Mouse (Mus musculus): ENCODE measurements around the gene Tnfsf18. TPM values are rescaled to one million over a fixed set of nuclear protein-coding genes. Genes with fewer than 3 reads are reported as not detected.

Gene Tnfsf18
- total and polyA plus RNA-seq, 2 experiments, result not detected

DNA sequence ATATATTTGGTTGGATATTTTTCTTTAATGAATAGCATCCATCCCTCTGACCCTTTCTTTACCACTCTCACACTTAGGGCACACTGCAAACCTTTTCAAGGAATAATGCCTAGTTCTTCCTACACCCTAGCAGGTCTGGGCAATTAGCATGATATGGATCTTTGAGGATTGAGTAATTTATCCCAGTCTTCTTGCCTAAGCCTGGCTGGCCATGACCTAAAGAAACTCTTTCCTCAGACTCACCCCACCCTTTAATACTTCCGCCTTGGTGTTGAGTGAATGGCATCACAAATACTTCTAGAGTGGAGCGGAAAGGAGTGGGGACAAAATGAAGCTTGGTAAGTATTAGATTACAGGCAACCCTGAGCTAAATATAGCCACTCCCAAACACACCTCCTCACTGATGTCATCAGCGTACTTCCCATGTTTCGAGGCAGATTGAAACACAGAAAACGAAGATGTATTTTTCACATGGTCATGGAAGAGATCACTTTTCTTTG is 56.2 kb downstream of the Tnfsf18 start:
- no peaks in the 10 kb centered on the region for H3K36me3 ChIP-seq (ENCODE audit: control insufficient read depth, insufficient read depth, low read length)
- no peak for DNase-seq (ENCODE audit: extremely low read depth, low read depth, low spot score)
- 85% methylated on average over 5 of the region's 5 CpGs for WGBS

DNA sequence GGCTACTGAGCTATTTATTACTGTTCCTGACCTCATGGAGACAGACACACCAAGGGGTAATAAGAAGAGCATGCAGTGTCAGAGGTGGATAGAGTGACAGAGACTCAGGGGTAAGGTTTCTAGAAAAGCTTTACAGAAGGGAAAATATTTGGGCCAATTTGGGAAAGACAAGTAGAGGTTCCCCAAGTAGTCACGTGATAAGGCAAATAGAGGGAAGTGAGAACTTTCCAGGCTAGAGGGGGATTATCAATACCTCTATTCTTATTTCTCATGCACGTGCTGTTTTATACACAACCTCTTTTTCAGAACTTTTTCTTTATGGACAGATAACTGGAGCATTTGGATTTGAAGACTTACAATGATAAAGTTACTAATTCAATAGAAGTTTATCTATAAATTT is 57.6 kb downstream of the Tnfsf18 start:
- no peak overlapping the region for H3K27ac ChIP-seq (replicated peaks; ENCODE audit: insufficient read depth, low read depth, low read length)
- H3K4me1 ChIP-seq (ENCODE audit: control insufficient read depth, insufficient read depth, low read length), result no peaks in the 10 kb centered on the region
- H3K4me3 ChIP-seq (ENCODE audit: insufficient read depth, low read depth, low read length), result no peak overlapping the region
- DNase-seq (ENCODE audit: extremely low read depth, low read depth, low spot score), result no peak
- H3K9ac ChIP-seq (ENCODE audit: low read depth, low read length), result no peak overlapping the region
- no peak for TF ChIP-seq CTCF (IDR thresholded peaks at IDR 0.05; ENCODE audit: low read depth, low read length)
- TF ChIP-seq POLR2A (IDR thresholded peaks at IDR 0.05; ENCODE audit: extremely low read depth, insufficient read depth, low read length), result no peak
- no peaks in the 10 kb centered on the region for H3K27me3 ChIP-seq (ENCODE audit: control insufficient read depth, insufficient read depth, low read length)
- H3K36me3 ChIP-seq (ENCODE audit: control insufficient read depth, insufficient read depth, low read length), result no peaks in the 10 kb centered on the region
- H3K79me2 ChIP-seq (ENCODE audit: control insufficient read depth, insufficient read depth, low read length), result no peaks in the 10 kb centered on the region
- WGBS, result 75% methylated on average over 2 of the region's 2 CpGs

More for the DNA sequence above, 56.2 kb downstream of the Tnfsf18 start:
- Histone ChIP-seq H3K4me3 (ENCODE audit: insufficient read depth, low read depth, low read length) (no peak overlapping the region), H3K27me3 (ENCODE audit: control insufficient read depth, insufficient read depth, low read length) (no peaks in the 10 kb centered on the region), H3K79me2 (ENCODE audit: control insufficient read depth, insufficient read depth, low read length) (no peaks in the 10 kb centered on the region), H3K4me1 (ENCODE audit: control insufficient read depth, insufficient read depth, low read length) (no peaks in the 10 kb centered on the region), H3K27ac (replicated peaks; ENCODE audit: insufficient read depth, low read depth, low read length) (no peak overlapping the region), H3K9ac (ENCODE audit: low read depth, low read length) (no peak overlapping the region)
- no peak for TF ChIP-seq CTCF (IDR thresholded peaks at IDR 0.05; ENCODE audit: low read depth, low read length)
- TF ChIP-seq POLR2A (IDR thresholded peaks at IDR 0.05; ENCODE audit: extremely low read depth, insufficient read depth, low read length), result no peak

Other genes with a start within 250 kb of the Tnfsf18 start
- gene Prdx6, start 243.4 kb upstream of the Tnfsf18 start, total RNA-seq (2014; rRNA removed), result 413 and 458 TPM in 2 replicates
- gene Prdx6, start 243.4 kb upstream of the Tnfsf18 start, polyA plus RNA-seq (2012; rRNA removed), result 221 and 315 TPM in 2 replicates
- gene Tnfsf4, start 99.2 kb upstream of the Tnfsf18 start, total RNA-seq (2014; rRNA removed), result not detected in 2 replicates
- not detected in 2 replicates for gene Tnfsf4, start 99.2 kb upstream of the Tnfsf18 start, polyA plus RNA-seq (2012; rRNA removed)

Data from liver, adult 2 months (tissue).